Mouse (Mus musculus) ovary, adult 18-20 months (tissue): ENCODE results near the gene Nnmt.
A peak's percentile ranks its signal among the peaks of the same experiment; 100 is the strongest.

Source experiments
- DNase-seq: peaks from one replicate; pipeline ENCODE4 v3.0.0; 2022; ENCODE audit warnings: low spot score, mixed read lengths

The Nnmt gene

DNA sequence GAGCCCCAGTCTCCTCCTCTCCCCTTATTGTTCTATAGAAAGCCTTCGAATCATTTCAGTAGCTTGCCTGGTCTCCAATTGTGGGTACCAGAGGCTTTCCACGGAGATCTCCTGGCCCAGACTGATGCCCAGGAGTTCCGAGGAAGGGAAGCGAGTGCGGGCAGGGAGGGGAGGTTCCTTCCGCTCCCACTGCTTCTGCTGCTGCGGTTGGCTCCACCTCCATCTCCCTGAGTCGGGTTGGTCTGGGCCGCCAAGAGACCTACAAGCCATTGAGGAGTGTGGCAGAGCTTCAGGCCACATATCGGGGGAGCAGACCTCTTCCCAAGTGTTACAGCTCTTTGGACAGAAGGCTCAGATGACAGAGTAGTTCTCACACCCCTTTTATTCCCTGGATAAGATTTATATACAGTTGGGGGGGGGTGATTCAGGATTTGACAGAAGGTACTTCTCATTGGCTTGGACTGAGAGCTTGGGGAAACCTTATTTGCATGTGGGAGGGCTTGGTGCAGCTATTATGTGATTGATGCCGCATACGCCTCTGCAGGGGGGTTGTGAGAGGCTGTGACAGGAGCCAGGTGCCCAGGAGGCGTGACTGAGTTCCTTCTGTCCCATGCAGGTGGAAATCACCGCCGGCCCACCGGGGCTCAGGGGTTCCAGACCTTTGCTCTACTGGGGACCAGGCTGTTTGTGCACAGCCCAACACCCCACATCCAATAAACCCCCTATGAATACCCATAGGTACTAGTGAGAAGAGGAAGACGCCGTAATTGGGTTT lies 30.8 kb upstream of the Nnmt start:
- DNase-seq: no peak

GRCm38 (mm10) chr9:48633147-48633546 lies 28.2 kb upstream of the Nnmt start:
- no peak for DNase-seq

- no peak for DNase-seq
Measured at GRCm38 (mm10) chr9:48619268-48619667, 14.3 kb upstream of the Nnmt start.

DNA sequence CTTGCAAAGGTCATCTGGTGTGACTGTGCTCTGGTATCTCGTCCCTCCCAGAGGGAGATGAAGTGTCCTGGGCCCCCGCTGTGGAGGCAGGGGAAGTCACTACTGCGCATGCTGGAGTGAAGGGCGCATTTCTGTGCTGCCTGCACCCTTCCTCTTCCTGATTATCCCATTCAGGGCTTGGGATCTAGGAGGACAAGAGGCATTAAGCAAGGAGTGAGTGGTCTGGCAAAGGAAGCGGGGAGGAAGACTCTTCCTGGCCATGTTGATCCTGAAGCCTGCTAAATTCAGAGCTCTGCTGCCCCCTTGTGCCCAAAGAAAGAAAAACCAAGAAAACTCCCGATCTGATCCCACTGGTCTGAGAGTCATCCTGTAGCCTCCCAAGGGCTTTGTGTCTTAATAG lies 13.6 kb upstream of the Nnmt start:
- DNase-seq: peak; percentile 24

- DNase-seq: peak; percentile 51
Measured at GRCm38 (mm10) chr9:48618111-48618510, 13.2 kb upstream of the Nnmt start.

GRCm38 (mm10) chr9:48617511-48618010 lies 12.6 kb upstream of the Nnmt start:
- DNase-seq: no peak

DNA sequence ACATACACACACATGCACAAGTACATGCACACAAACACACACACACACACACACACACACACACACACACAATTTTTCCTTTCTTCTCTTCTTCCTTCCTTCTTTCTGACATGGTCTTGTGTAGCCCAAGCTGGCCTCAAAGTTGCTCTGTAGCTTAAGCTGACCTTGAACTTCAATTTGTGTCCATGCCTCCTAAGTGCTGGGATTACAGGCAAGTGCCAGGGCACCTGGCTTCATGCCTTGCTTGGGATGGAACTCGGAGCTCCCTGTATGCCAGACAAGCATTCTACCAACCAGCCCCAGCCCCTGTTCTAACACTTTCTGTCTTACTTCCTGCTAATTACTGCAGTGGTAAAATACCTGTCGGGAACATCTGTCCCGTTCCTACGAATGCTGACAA lies 8.3 kb upstream of the Nnmt start:
- no peak for DNase-seq

DNA sequence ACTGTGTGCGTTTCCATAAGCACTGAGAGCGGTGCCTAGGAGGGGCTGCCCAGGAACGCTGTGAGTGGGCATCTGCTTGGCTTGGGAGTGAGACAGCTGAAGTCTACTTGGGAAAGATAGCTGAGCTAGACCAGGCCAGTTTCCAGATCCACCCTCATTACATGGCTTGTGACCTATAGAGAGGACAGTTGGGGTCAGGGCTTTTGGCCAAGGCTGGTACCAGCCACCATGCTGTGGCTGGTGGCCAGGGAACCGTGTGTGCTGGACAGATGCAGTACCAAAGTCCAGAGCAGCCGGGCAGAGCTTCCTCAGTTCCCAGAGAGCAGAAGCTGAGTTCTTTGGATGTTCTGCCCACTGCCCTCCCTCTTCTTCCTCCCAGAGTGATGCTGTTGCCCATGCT lies 7.6 kb upstream of the Nnmt start:
- no peak for DNase-seq

DNA sequence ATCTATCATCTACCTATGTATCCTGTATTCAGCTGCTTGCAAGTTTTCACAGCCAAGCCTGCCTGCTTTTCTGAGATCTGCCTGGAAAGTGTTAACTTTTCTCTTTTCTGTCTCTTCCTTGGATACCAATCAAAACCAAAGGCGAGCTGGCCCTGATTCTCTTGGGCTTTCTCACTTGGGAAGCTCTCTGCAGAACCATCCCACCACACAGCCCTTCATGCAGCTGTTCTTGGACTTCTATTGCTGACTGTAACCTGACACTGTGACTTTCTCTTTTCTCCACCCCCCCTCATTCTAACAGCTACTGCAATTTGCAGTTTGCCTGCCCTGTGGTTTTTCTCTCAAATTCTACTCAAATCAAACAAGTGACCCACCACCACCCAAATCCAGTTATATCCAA lies 6.1 kb upstream of the Nnmt start:
- DNase-seq: no peak

DNA sequence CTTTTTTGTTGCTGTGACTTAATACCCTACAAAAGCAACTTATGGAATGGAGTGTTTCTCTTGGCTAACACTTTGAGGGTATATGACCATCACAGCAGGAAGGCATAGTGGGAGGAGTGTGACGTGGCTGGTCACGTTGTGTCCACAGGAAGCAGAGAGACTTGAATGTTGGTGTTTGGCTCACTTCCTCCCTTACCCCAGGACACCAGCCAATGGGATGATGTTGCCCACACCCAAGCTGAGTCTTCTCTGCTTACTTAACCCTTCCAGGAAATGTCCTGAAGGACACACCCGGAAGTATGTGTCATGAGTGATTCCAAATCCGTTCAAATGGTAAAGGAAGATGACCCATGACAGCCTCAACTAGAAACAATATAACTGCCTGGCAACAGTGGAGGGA lies 4.8 kb upstream of the Nnmt start:
- DNase-seq: no peak

DNA sequence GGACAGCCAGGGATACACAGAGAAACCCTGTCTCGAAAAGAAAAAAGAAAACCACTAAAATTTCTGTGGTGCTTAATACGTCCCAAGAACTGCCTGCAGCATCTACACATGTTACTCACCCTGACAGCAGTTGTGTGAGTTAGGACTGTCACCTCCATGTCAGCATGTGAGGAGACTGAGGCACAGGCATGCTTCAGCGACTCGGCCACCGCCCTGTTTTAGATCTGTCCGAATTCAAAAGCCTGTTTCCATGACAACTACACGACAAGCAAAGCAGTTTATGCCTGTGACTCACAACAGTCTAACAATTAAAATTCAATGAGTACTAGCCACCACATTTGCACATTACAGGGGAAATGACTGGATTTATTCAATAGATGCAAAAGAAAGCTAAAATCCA lies 2.5 kb upstream of the Nnmt start:
- no peak for DNase-seq

- no peak for DNase-seq
Measured at GRCm38 (mm10) chr9:48606171-48606570, 1.2 kb upstream of the Nnmt start.

DNA sequence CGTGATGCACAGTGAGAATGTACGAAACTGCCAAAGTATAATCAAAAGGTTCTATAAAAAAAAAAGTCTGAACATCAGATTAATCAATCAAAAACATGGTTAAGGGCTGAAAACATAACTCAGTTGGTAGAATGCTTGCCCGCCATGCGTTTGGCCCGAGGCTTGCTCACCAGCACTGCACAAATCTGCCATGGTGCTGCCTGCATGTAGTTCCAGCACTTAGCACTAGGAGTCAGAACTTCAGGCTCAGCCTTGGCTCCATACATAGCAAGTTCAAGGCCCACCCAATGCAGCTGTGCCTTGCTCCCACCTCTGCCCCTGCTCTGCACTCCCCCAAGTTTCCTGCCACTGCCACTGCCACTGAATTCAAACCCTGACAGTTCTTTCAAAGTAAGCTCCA lies 744 bp upstream of the Nnmt start:
- DNase-seq: no peak

- DNase-seq: no peak
Measured at GRCm38 (mm10) chr9:48604226-48604625, 727 bp downstream of the Nnmt start.

- no peak for DNase-seq
Measured at GRCm38 (mm10) chr9:48600881-48601280, 4.1 kb downstream of the Nnmt start.

GRCm38 (mm10) chr9:48600066-48600465 lies 4.9 kb downstream of the Nnmt start:
- no peak for DNase-seq

GRCm38 (mm10) chr9:48597494-48597893 lies 7.5 kb downstream of the Nnmt start:
- no peak for DNase-seq

- DNase-seq: no peak
Measured at GRCm38 (mm10) chr9:48596924-48597323, 8.0 kb downstream of the Nnmt start.

DNA sequence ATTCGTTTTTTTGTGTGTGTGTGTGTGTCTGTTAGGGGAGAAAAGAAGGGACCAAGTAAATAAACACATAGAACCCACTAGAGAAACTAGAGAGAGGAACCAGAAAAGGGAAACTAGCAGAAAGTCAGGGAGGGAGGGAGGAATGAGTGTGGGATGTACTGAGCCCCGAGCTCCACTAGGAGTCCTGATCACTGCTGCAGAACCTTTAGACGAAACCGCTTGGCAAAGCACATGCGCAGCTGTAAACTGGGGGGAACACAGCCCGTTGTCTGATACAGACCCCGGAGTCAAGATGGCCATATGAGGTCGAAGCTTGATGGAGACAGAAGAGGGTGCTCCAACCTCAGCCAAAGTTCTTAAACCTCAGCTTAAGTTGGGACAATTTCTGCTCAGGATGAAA lies 11.0 kb downstream of the Nnmt start:
- no peak for DNase-seq

GRCm38 (mm10) chr9:48590606-48591005 lies 14.3 kb downstream of the Nnmt start:
- no peak for DNase-seq

DNA sequence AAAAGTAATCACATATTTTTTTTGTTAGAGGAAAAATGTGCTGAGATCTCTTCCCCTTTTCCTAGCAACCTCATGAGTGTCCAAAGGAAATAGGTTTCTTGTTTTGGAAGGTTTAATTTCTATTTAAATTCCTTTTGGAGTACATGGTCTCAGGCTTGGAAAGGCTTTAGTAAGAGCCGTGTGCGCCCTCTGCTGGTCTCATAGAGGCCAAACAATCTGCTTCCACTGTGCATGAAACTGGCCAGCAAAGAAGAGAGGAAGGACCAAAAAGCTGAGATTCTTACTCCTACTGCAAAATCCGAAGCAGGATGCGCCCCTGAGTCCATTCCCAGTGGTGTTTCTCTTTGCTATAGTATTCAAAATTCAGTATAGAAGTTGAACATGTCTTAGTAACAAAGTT lies 18.6 kb downstream of the Nnmt start:
- DNase-seq: peak; percentile 12

DNA sequence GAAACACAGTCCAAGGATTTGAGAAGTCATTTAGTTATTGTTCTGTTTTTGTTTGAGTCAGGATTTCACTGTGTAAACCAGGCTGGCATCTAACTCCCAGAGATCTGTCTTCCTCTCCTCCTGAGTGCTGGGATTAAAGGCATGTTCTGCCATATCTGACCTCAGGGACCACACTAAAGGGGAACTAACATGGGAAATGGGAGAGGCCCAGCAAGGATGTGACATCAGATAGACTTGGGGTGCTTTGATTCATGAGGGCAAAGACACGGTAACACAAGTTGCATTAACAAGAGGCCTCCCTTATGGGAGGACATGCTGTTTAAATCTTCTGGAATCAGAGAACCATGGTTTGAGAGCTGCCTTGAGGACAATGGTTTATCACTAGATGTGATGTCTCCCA lies 24.1 kb downstream of the Nnmt start:
- DNase-seq: no peak

GRCm38 (mm10) chr9:48562388-48562787 lies 42.6 kb downstream of the Nnmt start:
- no peak for DNase-seq

DNA sequence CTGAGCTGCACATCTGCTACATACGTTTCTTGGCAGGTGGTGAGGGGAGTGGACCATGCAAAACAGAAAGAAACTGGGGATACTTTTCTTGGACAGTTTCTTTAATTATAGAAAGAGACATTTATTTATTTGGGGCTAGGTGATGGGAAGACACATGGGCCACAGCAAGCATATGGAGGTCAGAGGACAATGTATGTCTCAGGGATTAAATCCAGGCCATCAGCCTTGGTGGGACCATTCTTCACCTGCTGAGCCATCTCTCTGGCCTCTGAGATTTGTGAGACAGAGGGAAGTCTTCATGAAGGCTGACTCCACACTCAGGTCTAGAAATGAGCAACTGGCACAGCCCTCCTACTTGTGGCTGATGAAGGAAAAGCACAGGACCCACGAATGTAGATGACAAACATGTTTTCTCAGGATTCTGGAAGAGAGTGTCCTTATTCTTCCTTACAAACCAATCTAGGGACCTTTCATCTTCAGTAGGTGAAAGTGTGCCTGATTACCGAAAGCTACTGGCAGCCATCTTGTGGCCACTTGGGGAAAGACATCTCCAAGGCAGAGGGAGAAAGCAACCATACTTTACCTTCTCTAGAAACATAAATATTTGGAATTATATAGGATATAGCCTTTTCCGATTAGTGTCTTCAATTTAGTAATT lies 45.3 kb downstream of the Nnmt start:
- no peak for DNase-seq
